Mouse (Mus musculus) G1E (cell line): ENCODE measurements around the gene Slc3a2.

Experiments
- CTCF ChIP-seq: IDR thresholded peaks from 2 replicates; pipeline ENCODE4 v1.5.1; 2012; ENCODE audit warnings: low read depth, low read length, inconsistent platforms, mixed read lengths
- GATA1 ChIP-seq: IDR thresholded peaks from 2 replicates; pipeline ENCODE4 v1.6.1; 2012; ENCODE audit warnings: borderline replicate concordance, low read length, inconsistent platforms, mixed read lengths
- POLR2AphosphoS5 ChIP-seq: IDR thresholded peaks from 2 replicates; pipeline ENCODE4 v1.6.1; 2012; ENCODE audit warnings: low read depth, low read length, inconsistent platforms; ENCODE audit not compliant: insufficient replicate concordance
- TAL1 ChIP-seq: conservative IDR thresholded peaks from 2 replicates; pipeline ENCODE4 v1.6.1; 2012; ENCODE audit warnings: low read depth, low read length, inconsistent platforms, mixed read lengths

DNA sequence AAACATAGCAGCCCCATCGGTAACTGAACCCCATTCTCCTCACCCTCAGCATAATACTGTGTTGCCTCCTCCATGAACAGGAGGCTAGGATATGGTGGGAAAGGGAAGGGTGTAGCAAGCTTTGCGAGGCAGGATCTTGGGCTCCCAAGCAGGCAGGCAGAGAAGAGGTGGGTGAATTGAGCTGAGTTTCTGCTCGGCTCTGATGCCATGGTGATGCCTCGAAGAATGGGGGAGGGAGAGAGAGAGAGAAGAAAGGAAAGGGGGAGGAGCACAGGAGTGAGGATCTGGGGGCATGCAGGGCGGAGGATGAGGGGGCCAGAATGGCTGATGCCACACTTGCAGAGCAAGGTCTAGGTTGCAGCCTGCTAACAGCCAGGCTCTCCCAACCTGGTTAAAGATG is 57.4 kb downstream of the Slc3a2 start:
- TF ChIP-seq CTCF (no peak), GATA1 (no peak), TAL1 (no peak), POLR2AphosphoS5 (no peak)
